Mouse (Mus musculus) forebrain, embryonic 12.5 days (tissue): ENCODE data around the gene Nova2. TPM values are rescaled to one million over a fixed set of nuclear protein-coding genes. Genes with fewer than 3 reads are reported as not detected.
A peak's percentile ranks its signal among the peaks of the same experiment; 100 is the strongest.

Experiments
- ATAC-seq: fragments of 200-750 bp; cut with Nextera tagmentation; 2 replicates; pipeline ENCODE4 v1.8.0; 2017; ENCODE audit warnings: moderate TSS enrichment; ENCODE audit not compliant: low FRiP score
- H3K27ac ChIP-seq: fragments of 300-500 bp; sonication (generic); 2 replicates; pipeline ENCODE4 v1.5.1; 2016; ENCODE audit warnings: mild to moderate bottlenecking
- H3K27me3 ChIP-seq: fragments of 300-500 bp; sonication (generic); 2 replicates; pipeline ENCODE4 v1.6.1; 2016; ENCODE audit warnings: mild to moderate bottlenecking
- H3K36me3 ChIP-seq: fragments of 300-500 bp; sonication (generic); replicated peaks from 2 replicates; pipeline ENCODE4 v1.6.1; 2016; ENCODE audit warnings: mild to moderate bottlenecking
- H3K4me1 ChIP-seq: fragments of 300-500 bp; sonication (generic); 2 replicates; pipeline ENCODE4 v1.6.1; 2016
- H3K4me2 ChIP-seq: fragments of 300-500 bp; sonication (generic); 2 replicates; pipeline ENCODE4 v1.6.1; 2016; ENCODE audit warnings: mild to moderate bottlenecking, moderate library complexity
- H3K4me3 ChIP-seq: fragments of 300-500 bp; sonication (generic); replicated peaks from 2 replicates; pipeline ENCODE4 v1.5.1; 2016; ENCODE audit warnings: mild to moderate bottlenecking
- H3K9ac ChIP-seq: fragments of 300-500 bp; sonication (generic); 2 replicates; pipeline ENCODE4 v1.6.1; 2016; ENCODE audit warnings: mild to moderate bottlenecking
- H3K9me3 ChIP-seq: fragments of 300-500 bp; sonication (generic); 2 replicates; pipeline ENCODE4 v1.6.1; 2016
- WGBS: fragments of 180-500 bp; shearing (Covaris S2); methylation state at CpG from one replicate; pipeline ENCODE4 v1.1.7; 2016; 5-methylcytosine and 5-hydroxymethylcytosine counted together
- polyA plus RNA-seq: library from polyadenylated mRNA; unstranded; fragments of >200 nt; fragmentation: Nextera tagmentation; extraction: Ambion mirVana; gene quantifications from 2 replicates; pipeline ENCODE4 v1.2.1, GENCODE M21; 2016

Nova2 gene
- polyA plus RNA-seq, 1 experiment from 2014 or later, result 10.8 TPM

DNA sequence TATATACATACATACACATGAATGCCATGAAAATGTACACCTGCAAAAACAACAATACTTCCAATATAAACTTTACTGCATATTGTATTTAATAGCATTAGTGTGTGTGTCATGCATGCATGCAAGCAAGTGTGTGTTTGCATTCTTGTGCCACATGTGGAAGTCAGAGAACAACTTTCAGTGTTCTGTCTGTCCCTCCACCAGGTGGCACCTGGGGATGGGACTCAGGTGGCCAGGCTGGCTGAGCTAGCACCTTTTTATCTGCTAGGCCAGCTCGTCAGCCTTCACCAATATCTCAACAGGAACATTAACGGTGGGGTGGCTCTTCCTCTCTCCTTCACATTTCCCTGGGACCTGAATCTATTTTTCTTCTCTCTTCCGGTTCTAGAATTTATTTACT lies 23.2 kb upstream of the Nova2 start:
- H3K4me2 ChIP-seq, result no peak overlapping the region
- no peaks in the 10 kb centered on the region for H3K4me1 ChIP-seq
- no peak for ATAC-seq
- H3K9me3 ChIP-seq, result no peaks in the 10 kb centered on the region
- no peak overlapping the region for H3K27ac ChIP-seq
- H3K27me3 ChIP-seq, result no peaks in the 10 kb centered on the region
- H3K9ac ChIP-seq, result no peak overlapping the region
- no peak overlapping the region for H3K4me3 ChIP-seq
- H3K36me3 ChIP-seq, result peaks cover 37% of the 10 kb centered on the region
- 66% methylated on average over 3 of the region's 3 CpGs for WGBS

DNA sequence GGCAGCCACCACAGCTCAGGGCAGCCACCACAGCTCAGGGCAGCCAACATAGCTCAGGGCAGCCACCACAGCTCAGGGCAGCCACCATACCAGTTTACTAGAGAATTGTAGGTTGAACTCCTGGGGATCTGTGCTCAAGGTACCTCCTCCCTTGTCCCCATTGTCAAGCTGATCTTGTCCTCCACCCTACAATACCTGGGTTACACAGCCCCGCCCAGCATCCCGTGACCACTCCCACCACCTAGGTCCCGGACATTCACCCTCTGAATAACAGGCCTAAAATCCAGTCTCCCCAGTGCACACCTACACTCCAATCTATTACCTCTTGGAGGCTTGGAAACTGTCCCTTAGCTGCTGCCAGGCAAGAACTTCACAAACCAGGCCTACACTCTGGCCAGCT lies 20.7 kb upstream of the Nova2 start:
- peaks cover 17% of the 10 kb centered on the region for H3K4me1 ChIP-seq
- 73% methylated on average over 3 of the region's 3 CpGs for WGBS
- no peaks in the 10 kb centered on the region for H3K27me3 ChIP-seq
- H3K9ac ChIP-seq, result no peak overlapping the region
- H3K4me2 ChIP-seq, result no peak overlapping the region
- no peak overlapping the region for H3K4me3 ChIP-seq
- peaks cover 21% of the 10 kb centered on the region for H3K36me3 ChIP-seq
- ATAC-seq, result no peak
- no peaks in the 10 kb centered on the region for H3K9me3 ChIP-seq
- no peak overlapping the region for H3K27ac ChIP-seq

DNA sequence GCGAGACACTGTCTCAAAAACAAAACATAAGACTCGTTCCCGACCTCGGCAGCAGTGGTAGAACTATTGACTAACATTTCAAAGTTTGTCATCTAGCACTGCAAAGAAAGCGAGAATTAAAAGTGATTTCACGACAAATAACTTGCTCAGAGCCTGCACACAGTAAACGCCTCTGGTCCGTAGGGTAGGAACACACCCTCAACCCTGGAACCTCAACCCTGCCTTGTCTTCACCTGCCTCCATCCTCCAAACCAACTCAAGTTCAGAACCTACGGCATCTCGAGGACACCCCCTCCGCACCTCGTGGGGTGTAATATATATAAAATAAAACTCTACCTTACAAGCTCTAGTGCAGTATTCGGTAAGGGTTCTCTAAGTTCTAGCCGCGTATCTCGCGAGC lies 15.9 kb upstream of the Nova2 start:
- peaks cover 23% of the 10 kb centered on the region for H3K4me1 ChIP-seq
- H3K27me3 ChIP-seq, result no peaks in the 10 kb centered on the region
- no peaks in the 10 kb centered on the region for H3K36me3 ChIP-seq
- no peaks in the 10 kb centered on the region for H3K9me3 ChIP-seq
- H3K4me3 ChIP-seq, result peak overlapping the region; percentile 71
- H3K27ac ChIP-seq, result no peak overlapping the region
- peak overlapping the region; percentile 65 for H3K9ac ChIP-seq
- peak overlapping the region; percentile 66 for H3K4me2 ChIP-seq
- 7% methylated on average over 17 of the region's 17 CpGs for WGBS
- ATAC-seq, result no peak; the same call in 1 of the 2 replicates

DNA sequence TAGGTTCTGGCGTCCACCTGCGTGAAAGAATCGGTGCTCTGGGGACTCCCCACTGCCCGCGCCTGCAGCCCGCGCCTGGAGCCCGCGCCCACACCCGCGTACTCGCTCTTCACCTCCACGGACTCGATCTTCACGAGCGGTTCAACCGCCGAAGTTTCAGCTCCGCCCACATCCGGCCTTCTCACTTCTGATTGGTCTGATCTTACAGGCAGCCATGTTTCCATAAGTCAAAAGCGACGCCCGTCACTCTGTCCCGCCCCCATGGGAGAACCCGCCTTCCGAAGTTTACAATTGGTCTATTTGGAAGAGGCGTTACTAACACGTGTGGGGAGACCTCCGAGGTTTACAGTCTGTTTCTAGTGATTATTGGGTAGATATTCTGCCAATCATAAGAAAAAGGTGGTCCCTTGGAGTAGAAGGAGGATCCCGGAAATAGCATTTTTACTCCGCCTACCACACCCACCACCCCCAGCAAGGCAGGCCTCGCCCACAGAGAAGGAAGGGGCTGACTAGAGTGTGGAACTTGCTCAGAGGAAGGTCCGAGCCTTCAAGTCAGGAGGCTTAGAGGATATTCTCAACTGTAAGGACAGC lies 15.4 kb upstream of the Nova2 start, which contains the start of gene Ccdc61:
Gene Ccdc61 (minus strand): TSS at position 175 of the 591 bp plus-strand sequence.
- H3K4me1 ChIP-seq, result peaks cover 23% of the 10 kb centered on the region
- no peaks in the 10 kb centered on the region for H3K36me3 ChIP-seq
- ATAC-seq, result peak; percentile 100
- H3K27me3 ChIP-seq, result no peaks in the 10 kb centered on the region
- peak within 1 kb of the TSS; percentile 65 for H3K9ac ChIP-seq
- no peaks in the 10 kb centered on the region for H3K9me3 ChIP-seq
- H3K4me3 ChIP-seq, result peak within 1 kb of the TSS; percentile 71
- under 1% methylated on average over 33 of the region's 33 CpGs for WGBS
- H3K4me2 ChIP-seq, result peak within 1 kb of the TSS; percentile 66
- H3K27ac ChIP-seq, result no peak within 1 kb of the TSS

DNA sequence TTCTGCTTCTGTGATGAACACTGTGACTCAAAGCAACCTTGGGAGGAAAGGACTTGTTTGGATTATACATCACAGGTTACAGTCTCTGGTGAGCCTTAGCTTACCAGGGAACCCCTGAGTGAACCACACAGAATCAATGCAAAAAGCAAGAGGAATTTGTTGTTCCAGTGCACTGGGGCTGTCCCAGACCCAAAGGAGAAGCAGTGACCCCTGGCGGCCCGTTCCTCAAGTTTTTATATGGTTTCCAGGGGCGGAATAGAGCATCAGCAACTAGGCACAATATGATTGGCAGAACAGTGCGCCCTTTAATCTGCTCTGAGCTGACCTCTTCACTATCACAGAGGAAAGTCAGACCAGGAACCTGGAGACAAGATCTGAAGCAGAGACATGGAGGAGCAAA lies 9.4 kb upstream of the Nova2 start:
- Histone ChIP-seq H3K27ac (no peak overlapping the region), H3K27me3 (0 out of 2 replicates have a peak, but pooled peaks cover 2% of the 10 kb centered on the region), H3K36me3 (no peaks in the 10 kb centered on the region), H3K9me3 (no peaks in the 10 kb centered on the region), H3K4me3 (no peak overlapping the region), H3K4me1 (peaks cover 7% of the 10 kb centered on the region), H3K4me2 (no peak overlapping the region), H3K9ac (no peak overlapping the region)
- no peak for ATAC-seq
- WGBS, result 68% methylated on average over 4 of the region's 4 CpGs

DNA sequence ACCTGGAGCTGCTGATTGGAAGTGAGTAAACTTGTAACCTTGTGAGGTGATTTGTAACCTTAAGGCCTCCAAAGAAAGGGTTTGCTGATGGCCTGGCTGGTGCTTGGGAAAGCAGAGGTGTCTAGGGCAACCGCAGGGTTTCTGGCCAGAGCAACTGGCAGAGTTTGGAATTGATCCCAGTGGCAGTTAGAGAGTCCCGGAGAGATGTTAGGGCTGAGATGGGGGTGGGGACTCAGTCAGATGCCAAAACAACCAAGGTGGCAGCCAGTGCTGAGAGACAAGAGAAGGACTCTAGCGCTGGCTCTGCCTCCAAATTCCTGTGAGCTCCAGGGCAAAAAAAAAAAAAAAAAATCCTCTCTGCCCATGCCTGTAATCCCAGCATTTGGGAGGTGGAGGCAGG lies 7.8 kb upstream of the Nova2 start:
- Histone ChIP-seq H3K4me1 (peaks cover 23% of the 10 kb centered on the region), H3K9ac (no peak overlapping the region), H3K36me3 (no peaks in the 10 kb centered on the region), H3K27me3 (0 out of 2 replicates have a peak, but pooled peaks cover 2% of the 10 kb centered on the region), H3K9me3 (no peaks in the 10 kb centered on the region), H3K27ac (no peak overlapping the region), H3K4me3 (no peak overlapping the region), H3K4me2 (no peak overlapping the region)
- no peak for ATAC-seq
- 66% methylated on average over 3 of the region's 3 CpGs for WGBS

DNA sequence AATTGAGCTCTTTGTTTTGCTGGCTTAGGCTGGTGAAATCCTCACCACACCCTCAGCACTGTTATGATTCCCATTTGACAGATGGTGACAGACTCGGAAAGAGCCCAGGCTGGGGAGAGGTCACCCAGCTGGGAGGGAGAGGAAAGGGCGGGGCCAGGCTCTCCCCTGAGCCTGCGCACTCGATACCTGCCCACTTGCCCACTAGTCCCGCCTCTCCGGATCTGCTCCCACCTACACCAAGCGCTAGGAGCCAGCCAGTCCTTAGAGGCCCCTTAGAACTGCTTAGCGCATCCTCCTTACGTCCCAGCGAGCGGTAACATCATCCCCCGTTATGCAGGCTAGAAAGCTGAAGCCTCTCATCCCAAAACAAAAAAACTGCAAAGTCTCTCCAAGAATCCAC lies 4.6 kb upstream of the Nova2 start:
- WGBS, result 1% methylated on average over 12 of the region's 12 CpGs
- H3K4me1 ChIP-seq, result peaks cover 45% of the 10 kb centered on the region
- peak overlapping the region; percentile 75 for H3K27ac ChIP-seq
- no peaks in the 10 kb centered on the region for H3K36me3 ChIP-seq
- H3K4me3 ChIP-seq, result no peak overlapping the region
- peak overlapping the region; percentile 23 for H3K4me2 ChIP-seq
- peaks cover 2% of the 10 kb centered on the region; the same call in 1 of the 2 replicates for H3K27me3 ChIP-seq
- H3K9me3 ChIP-seq, result no peaks in the 10 kb centered on the region
- 0 out of 2 replicates have a peak overlapping the region, but pooled peaks have one; percentile 25 for H3K9ac ChIP-seq
- peak; percentile 24; the same call in 1 of the 2 replicates for ATAC-seq

DNA sequence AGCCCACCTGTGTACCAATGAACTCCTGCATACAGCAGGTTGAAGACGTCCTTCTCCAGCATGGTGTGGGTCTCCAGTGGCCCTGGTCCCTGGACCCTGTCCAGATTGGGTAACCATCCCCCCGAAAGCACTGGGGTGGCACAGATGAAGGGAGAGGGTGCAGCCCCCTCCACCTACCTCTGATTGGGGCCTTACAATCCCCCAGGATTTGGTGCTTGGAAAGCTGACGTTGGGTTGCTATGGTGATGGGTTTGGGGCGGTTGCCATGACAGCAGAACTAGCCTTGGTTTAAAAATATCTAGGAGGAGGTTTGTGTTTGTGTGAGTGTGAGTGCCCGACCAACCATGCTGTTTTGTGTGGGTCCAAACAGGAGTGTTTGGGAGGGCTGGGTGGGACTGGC lies 2.9 kb upstream of the Nova2 start:
- no peak for ATAC-seq
- Histone ChIP-seq H3K9ac (no peak overlapping the region), H3K36me3 (no peaks in the 10 kb centered on the region), H3K4me3 (no peak overlapping the region), H3K4me1 (peaks cover 59% of the 10 kb centered on the region), H3K27me3 (peaks cover 2% of the 10 kb centered on the region; the same call in 1 of the 2 replicates), H3K4me2 (peak overlapping the region; percentile 36), H3K9me3 (no peaks in the 10 kb centered on the region), H3K27ac (peak overlapping the region; percentile 94)
- WGBS, result 31% methylated on average over 5 of the region's 5 CpGs

DNA sequence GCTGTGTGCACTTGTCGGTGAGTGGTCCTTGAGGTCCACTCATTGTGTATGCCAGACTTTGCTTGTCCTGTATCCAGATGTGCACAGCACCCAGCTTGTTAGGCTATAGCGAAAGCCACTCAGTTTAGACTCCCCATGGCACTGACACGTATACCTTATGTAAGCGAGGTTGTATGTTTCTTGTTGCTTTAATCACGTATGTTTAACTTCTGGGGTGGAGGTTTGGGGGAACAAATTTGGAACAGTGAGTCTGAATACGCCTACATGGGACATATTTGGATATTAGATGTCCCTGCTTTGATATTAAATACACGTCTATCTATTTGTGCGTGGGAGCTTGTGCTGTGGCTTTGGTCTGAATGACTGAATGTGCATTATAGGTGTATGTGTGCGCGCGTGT lies 2.4 kb upstream of the Nova2 start:
- WGBS, result 69% methylated on average over 11 of the region's 11 CpGs
- Histone ChIP-seq H3K4me2 (peak overlapping the region; percentile 36), H3K9ac (0 out of 2 replicates have a peak overlapping the region, but pooled peaks have one; percentile 12), H3K4me3 (no peak overlapping the region; the same call in 1 of the 2 replicates), H3K9me3 (no peaks in the 10 kb centered on the region), H3K27ac (peak overlapping the region; percentile 94), H3K27me3 (no peaks in the 10 kb centered on the region; the same call in 1 of the 2 replicates), H3K36me3 (no peaks in the 10 kb centered on the region), H3K4me1 (peaks cover 64% of the 10 kb centered on the region)
- no peak for ATAC-seq

DNA sequence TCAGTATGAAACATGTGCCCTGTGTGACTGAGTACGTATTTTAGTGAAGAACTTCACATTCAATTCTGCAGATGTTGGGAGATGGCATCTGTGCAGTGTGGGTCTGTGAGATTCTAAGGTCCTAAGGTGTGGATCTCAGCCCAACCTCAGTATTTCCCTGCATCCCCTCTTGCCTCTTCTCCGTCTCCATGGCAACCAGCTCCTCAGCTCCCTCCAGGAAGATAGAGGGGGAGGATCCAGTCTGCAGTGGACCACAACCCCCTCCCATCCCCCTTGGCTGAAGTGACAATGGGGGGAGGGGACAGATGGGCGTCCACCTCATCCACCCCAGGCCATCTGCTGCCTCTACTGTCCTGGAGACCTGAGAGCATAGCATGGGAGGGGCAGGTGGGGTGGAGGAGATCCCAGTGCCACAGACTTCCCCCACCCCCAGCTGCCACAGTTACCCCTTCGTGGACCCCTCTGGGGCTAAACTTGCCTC lies 1.9 kb upstream of the Nova2 start:
- H3K4me1 ChIP-seq, result peaks cover 66% of the 10 kb centered on the region
- peak overlapping the region; percentile 94 for H3K27ac ChIP-seq
- peak; percentile 15; the same call in 1 of the 2 replicates for ATAC-seq
- no peaks in the 10 kb centered on the region for H3K9me3 ChIP-seq
- WGBS, result 15% methylated on average over 4 of the region's 4 CpGs
- peak overlapping the region; percentile 36 for H3K4me2 ChIP-seq
- no peaks in the 10 kb centered on the region; the same call in 1 of the 2 replicates for H3K27me3 ChIP-seq
- peak overlapping the region; percentile 44 for H3K9ac ChIP-seq
- no peaks in the 10 kb centered on the region for H3K36me3 ChIP-seq
- peak overlapping the region; percentile 2; the same call in 1 of the 2 replicates for H3K4me3 ChIP-seq

DNA sequence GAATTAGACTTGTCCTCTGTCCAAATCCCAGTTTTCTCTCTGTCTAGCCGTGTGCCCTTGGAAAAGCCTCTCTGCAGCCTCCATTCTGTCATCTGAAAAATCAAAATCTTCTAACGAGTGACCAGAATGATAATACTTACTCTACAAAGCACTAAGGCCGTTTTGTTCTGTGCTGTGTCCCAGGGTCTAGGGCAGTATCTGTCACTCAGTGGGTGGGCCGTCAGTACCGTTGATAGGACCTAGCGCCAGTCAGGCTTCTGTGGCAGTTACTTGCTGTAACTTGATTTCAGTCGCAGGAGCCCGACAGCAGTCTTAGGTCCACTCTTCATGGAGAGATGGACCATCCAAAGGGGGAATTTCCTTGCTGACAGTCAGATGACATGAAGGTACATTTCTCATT lies 1.4 kb upstream of the Nova2 start:
- Histone ChIP-seq H3K4me3 (no peak overlapping the region), H3K4me2 (peak overlapping the region; percentile 36), H3K9me3 (no peaks in the 10 kb centered on the region), H3K9ac (peak overlapping the region; percentile 44; the same call in 1 of the 2 replicates), H3K27me3 (no peaks in the 10 kb centered on the region; the same call in 1 of the 2 replicates), H3K36me3 (no peaks in the 10 kb centered on the region), H3K27ac (peak overlapping the region; percentile 94), H3K4me1 (peaks cover 68% of the 10 kb centered on the region)
- 5% methylated on average over 8 of the region's 8 CpGs for WGBS
- ATAC-seq, result no peak

DNA sequence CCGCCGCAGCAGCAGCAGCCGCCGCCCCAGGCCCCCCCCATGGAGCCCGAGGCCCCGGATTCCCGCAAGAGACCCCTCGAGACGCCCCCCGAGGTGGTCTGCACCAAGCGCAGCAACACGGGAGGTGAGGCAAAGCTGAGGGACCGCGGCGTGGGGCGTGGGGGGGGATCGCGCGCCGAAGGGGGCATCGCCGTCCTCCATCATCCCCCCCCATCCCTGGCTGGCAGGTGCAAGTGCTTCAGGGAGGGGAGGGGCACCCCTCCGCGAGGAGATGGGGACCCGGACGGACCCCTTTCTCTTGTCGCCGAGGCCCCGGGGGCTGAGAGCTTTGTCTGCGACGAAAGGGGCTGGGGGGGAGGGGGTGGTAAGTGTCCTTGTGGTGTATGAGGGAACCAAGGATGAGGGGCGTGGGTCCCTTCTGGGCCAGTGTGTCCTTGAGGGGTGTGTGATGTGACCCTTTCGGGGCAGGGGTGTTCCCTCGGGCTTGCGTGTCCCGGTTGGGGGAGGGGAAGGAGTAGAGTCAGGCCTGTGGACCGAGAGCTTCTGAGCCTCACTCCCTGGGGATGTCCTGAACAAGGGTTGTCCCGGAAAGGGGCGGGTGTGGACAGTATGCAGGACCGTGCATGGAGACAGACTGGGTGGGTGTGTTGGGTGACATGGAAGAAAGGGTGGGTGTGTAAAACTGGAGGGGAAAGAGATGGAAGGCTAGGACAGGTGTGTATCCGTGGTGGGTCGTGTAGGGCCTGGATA lies 528 bp downstream of the Nova2 start:
- no peaks in the 10 kb centered on the region; the same call in 1 of the 2 replicates for H3K27me3 ChIP-seq
- H3K4me2 ChIP-seq, result peak overlapping the region; percentile 77
- peak overlapping the region; percentile 95 for H3K4me3 ChIP-seq
- no peaks in the 10 kb centered on the region for H3K9me3 ChIP-seq
- no peaks in the 10 kb centered on the region for H3K36me3 ChIP-seq
- WGBS, result 1% methylated on average over 42 of the region's 42 CpGs
- peak overlapping the region; percentile 94 for H3K27ac ChIP-seq
- H3K9ac ChIP-seq, result peak overlapping the region; percentile 100
- ATAC-seq, result peak; percentile 27
- peaks cover 68% of the 10 kb centered on the region for H3K4me1 ChIP-seq
